Mouse (Mus musculus) G1E-ER4 (cell line): ENCODE measurements around the gene Olfr775. TPM values are rescaled to one million over a fixed set of nuclear protein-coding genes. Genes with fewer than 3 reads are reported as not detected.

Experiments used
- GATA1 ChIP-seq: IDR thresholded peaks from one replicate; pipeline ENCODE4 v1.8.0; 2012; ENCODE audit warnings: low read length, inconsistent platforms
- polyA plus RNA-seq: library from polyadenylated mRNA; stranded (reverse); fragments of >175 nt; gene quantifications from 2 replicates; pipeline ENCODE4 v1.2.3, GENCODE M21; 2012

Olfr775 gene
- not detected in 2 replicates for polyA plus RNA-seq

- no peak for TF ChIP-seq GATA1
Measured at GRCm38 (mm10) chr10:129248112-129248511, at the start of gene Olfr775. TSS of gene Olfr775 (plus strand) at chr10:129248412.

GRCm38 (mm10) chr10:129230737-129231136 is 17.5 kb upstream of the Olfr775 start:
- no peak for TF ChIP-seq GATA1

GRCm38 (mm10) chr10:129235904-129236303 is 12.3 kb upstream of the Olfr775 start, which contains the start of gene Olfr774:
TSS of gene Olfr774 (plus strand) at chr10:129236204.
- no peak for TF ChIP-seq GATA1

- TF ChIP-seq GATA1 = no peak
Measured at GRCm38 (mm10) chr10:129258827-129259226, 10.6 kb downstream of the Olfr775 start, which contains the start of gene Olfr776. TSS of gene Olfr776 (plus strand) at chr10:129259127.

- TF ChIP-seq GATA1 = no peak
Measured at GRCm38 (mm10) chr10:129271081-129271535, 22.9 kb downstream of the Olfr775 start, which contains the start of gene Olfr777. TSS of gene Olfr777 (minus strand) at chr10:129271485.

Other genes with a start within 250 kb of the Olfr775 start
- gene Olfr763, start 237.6 kb upstream of the Olfr775 start, polyA plus RNA-seq = not detected in 2 replicates
- not detected in 2 replicates for gene Olfr764-ps1, start 208.5 kb upstream of the Olfr775 start, polyA plus RNA-seq
- not detected in 2 replicates for gene Olfr765, start 198.4 kb upstream of the Olfr775 start, polyA plus RNA-seq
- gene Olfr766-ps1, start 179.4 kb upstream of the Olfr775 start, polyA plus RNA-seq = not detected in 2 replicates
- gene Olfr767, start 165.5 kb upstream of the Olfr775 start, polyA plus RNA-seq = not detected in 2 replicates
- not detected in 2 replicates for gene Olfr768, start 149.0 kb upstream of the Olfr775 start, polyA plus RNA-seq
- not detected in 2 replicates for gene Olfr769, start 130.6 kb upstream of the Olfr775 start, polyA plus RNA-seq
- gene Olfr770, start 109.4 kb upstream of the Olfr775 start, polyA plus RNA-seq = not detected in 2 replicates
- not detected in 2 replicates for gene Olfr771, start 83.7 kb upstream of the Olfr775 start, polyA plus RNA-seq
- not detected in 2 replicates for gene Olfr772, start 70.5 kb upstream of the Olfr775 start, polyA plus RNA-seq
- gene Olfr773, start 61.0 kb upstream of the Olfr775 start, polyA plus RNA-seq = not detected in 2 replicates
- gene Olfr774, start 12.2 kb upstream of the Olfr775 start, polyA plus RNA-seq = not detected in 2 replicates
- not detected in 2 replicates for gene Olfr776, start 10.7 kb downstream of the Olfr775 start, polyA plus RNA-seq
- not detected in 2 replicates for gene Olfr777, start 23.1 kb downstream of the Olfr775 start, polyA plus RNA-seq
- not detected in 2 replicates for gene Olfr780, start 69.7 kb downstream of the Olfr775 start, polyA plus RNA-seq
- gene Olfr781, start 80.4 kb downstream of the Olfr775 start, polyA plus RNA-seq = not detected in 2 replicates
- gene Olfr782, start 100.4 kb downstream of the Olfr775 start, polyA plus RNA-seq = not detected in 2 replicates
- not detected in 2 replicates for gene Olfr784, start 135.7 kb downstream of the Olfr775 start, polyA plus RNA-seq
- gene Olfr785, start 157.0 kb downstream of the Olfr775 start, polyA plus RNA-seq = not detected in 2 replicates
- not detected in 2 replicates for gene Olfr786, start 178.9 kb downstream of the Olfr775 start, polyA plus RNA-seq
- gene Olfr787, start 213.4 kb downstream of the Olfr775 start, polyA plus RNA-seq = not detected in 2 replicates
- gene Olfr788, start 222.6 kb downstream of the Olfr775 start, polyA plus RNA-seq = not detected in 2 replicates
- gene Olfr789, start 236.3 kb downstream of the Olfr775 start, polyA plus RNA-seq = not detected in 2 replicates